Mouse (Mus musculus) kidney, adult 11 months (tissue): ENCODE results near the gene Gm17267.
"Not testable (repeated sequence)": the region's sequence is repeated elsewhere in the genome, so short reads cannot be mapped to it uniquely, and the experiment has no call there.

Experiments used
- DNase-seq: peaks from one replicate; pipeline ENCODE4 v3.0.0; 2022

Gene Gm17267

GRCm38 (mm10) chrX:126017257-126017656, at the start of gene Gm17267:
TSS of gene Gm17267 (plus strand) at chrX:126017557.
- not testable (repeated sequence) for DNase-seq
